In genomic region chr11:21875077-21875476, GRCm38 (mm10) we compare ENCODE assay signal across 26 mouse cellular contexts.
DNase-seq lines count a peak whose midpoint lies in the region; ATAC-seq and TF ChIP-seq lines count a peak whose summit lies in the region.
"Had no signal": no experiment of that assay in that cellular context is flagged by ENCODE, and none has a peak within 500 bp of the region (broad histone marks: within the 10 kb centered on the region; RNA-seq: fewer than 3 reads in every experiment).

No protein-coding gene starts in this region.

- H3K9me3 ChIP-seq in ES-Bruce4 (replicated peaks; ENCODE audit: control insufficient read depth, insufficient read depth, low read length, poor library complexity, severe bottlenecking) (peaks cover 4% of the 10 kb centered on the region; the same call in 1 of the 2 replicates), ES-E14 (ENCODE audit: control insufficient read depth, insufficient read depth, low read depth, low read length) (no peaks in the 10 kb centered on the region)
- H3K9me3 ChIP-seq: embryonic facial prominence, embryonic 13.5 days; embryonic facial prominence, embryonic 15.5 days; forebrain, embryonic 13.5 days; forebrain, embryonic 15.5 days; G1E had no signal

- no peaks in the 10 kb centered on the region for H3K27me3 ChIP-seq in ES-Bruce4 (ENCODE audit: control insufficient read depth, insufficient read depth, low read length, poor library complexity, severe bottlenecking)
- H3K27me3 ChIP-seq: embryonic facial prominence, embryonic 13.5 days; embryonic facial prominence, embryonic 15.5 days; forebrain, embryonic 13.5 days; forebrain, embryonic 15.5 days; Patski had no signal

- no peak for TF ChIP-seq CTCF in ES-Bruce4 (IDR thresholded peaks at IDR 0.05; ENCODE audit: low read depth, low read length)

- no peak for TF ChIP-seq POLR2A in ES-Bruce4 (IDR thresholded peaks at IDR 0.05; ENCODE audit: insufficient read depth, low read length)

- H3K4me3 ChIP-seq in ES-Bruce4 (ENCODE audit: low read depth, low read length) (no peak overlapping the region), ES-E14 (ENCODE audit: insufficient read depth in 1 of 2, low read depth in 1 of 2, low read length in 2 of 2, poor library complexity in 1 of 2, severe bottlenecking in 1 of 2) (no peak overlapping the region)
- H3K4me3 ChIP-seq: embryonic facial prominence, embryonic 13.5 days; embryonic facial prominence, embryonic 15.5 days; erythroblast, embryonic 14.5 days; forebrain, embryonic 10.5 days; forebrain, embryonic 13.5 days; forebrain, embryonic 15.5 days had no signal

- in situ Hi-C loops in ES-E14 (cut with MboI; ENCODE audit: low sequenced_read_pairs in 2 of 2, unreplicated experiment in 2 of 2), result no loop called here

- no peak for ATAC-seq in CD4-positive, CD25-positive, alpha-beta regulatory T cell, adult 4 months
- ATAC-seq: forebrain, embryonic 13.5 days; forebrain, embryonic 15.5 days; forebrain, postnatal 0 days; Patski had no signal

- H3K9ac ChIP-seq in ES-Bruce4 (ENCODE audit: low read depth, poor library complexity, severe bottlenecking) (no peak overlapping the region), ES-E14 (ENCODE audit: insufficient read depth, low read depth, low read length, poor library complexity, severe bottlenecking) (no peak overlapping the region)
- H3K9ac ChIP-seq: embryonic facial prominence, embryonic 13.5 days; embryonic facial prominence, embryonic 15.5 days; forebrain, embryonic 13.5 days; forebrain, embryonic 15.5 days; forebrain, postnatal 0 days had no signal

- DNase-seq in ES-E14 (ENCODE audit: low read depth, low spot score), result peak; percentile 4
- peak; percentile 9 for DNase-seq in WW6 (ENCODE audit: low read depth, low spot score)
- DNase-seq in kidney, postnatal 14 days, result no peak
- no peak for DNase-seq in testis, postnatal 14 days (ENCODE audit: low spot score)
- DNase-seq: adrenal gland, adult 2 months; adrenal gland, postnatal 10 days; adrenal gland, postnatal 25 days; B cell, adult 2 months; cerebellum, adult 11 months; cerebellum, adult 18-20 months; cerebellum, adult 8-10 months; cerebellum, adult 9-11 months; cerebellum, postnatal 14 days; cerebellum, postnatal 36 days; embryo, embryonic 11 days; forebrain, postnatal 0 days had no signal

- H3K36me3 ChIP-seq in ES-Bruce4 (ENCODE audit: control insufficient read depth, insufficient read depth, low read length, poor library complexity, severe bottlenecking) (no peaks in the 10 kb centered on the region), ES-E14 (ENCODE audit: control insufficient read depth, insufficient read depth, low read length, poor library complexity, severe bottlenecking) (no peaks in the 10 kb centered on the region)
- H3K36me3 ChIP-seq: embryonic facial prominence, embryonic 13.5 days; embryonic facial prominence, embryonic 15.5 days; forebrain, embryonic 10.5 days; forebrain, embryonic 15.5 days; G1E had no signal

- H3K4me1 ChIP-seq in ES-Bruce4 (ENCODE audit: control insufficient read depth, insufficient read depth, low read length) (no peaks in the 10 kb centered on the region), ES-E14 (ENCODE audit: control insufficient read depth in 2 of 2, insufficient read depth in 2 of 2, low read length in 2 of 2, poor library complexity in 1 of 2) (no peaks in the 10 kb centered on the region)
- H3K4me1 ChIP-seq: embryonic facial prominence, embryonic 13.5 days; embryonic facial prominence, embryonic 15.5 days; forebrain, embryonic 10.5 days; forebrain, embryonic 13.5 days; forebrain, embryonic 15.5 days had no signal

- peak overlapping the region; percentile 91 for H3K27ac ChIP-seq in ES-Bruce4 (ENCODE audit: insufficient read depth, low read length)
- H3K27ac ChIP-seq in ES-E14 (ENCODE audit: insufficient read depth, low read depth, low read length, poor library complexity, severe bottlenecking), result no peak overlapping the region
- H3K27ac ChIP-seq: embryonic facial prominence, embryonic 13.5 days; embryonic facial prominence, embryonic 15.5 days; forebrain, embryonic 10.5 days; forebrain, embryonic 13.5 days; forebrain, embryonic 15.5 days had no signal

- no peak for TF ChIP-seq EP300 in ES-Bruce4 (IDR thresholded peaks at IDR 0.05; ENCODE audit: insufficient read depth, low read depth, low read length)

TF ChIP-seq in ES-E14, 5 proteins besides CTCF, POLR2A, EP300 and RAD21:
- TF ChIP-seq MAFK (IDR thresholded peaks at IDR 0.05; ENCODE audit: insufficient read depth, low read depth, low read length), result no peak
- no peak for TF ChIP-seq ZC3H11A (IDR thresholded peaks at IDR 0.05; ENCODE audit: borderline replicate concordance, low read depth, low read length)
- no peak for TF ChIP-seq ZNF384 (IDR thresholded peaks at IDR 0.05; ENCODE audit: low read depth, low read length)
- TF ChIP-seq HCFC1 (IDR thresholded peaks at IDR 0.05; ENCODE audit: borderline replicate concordance, insufficient read depth, low read length), result no peak
- no peak for TF ChIP-seq CHD2 (IDR thresholded peaks at IDR 0.05; ENCODE audit: low read depth, low read length)

Comparison
In these comparisons a context has a peak if more than half of its experiments do, and no peak if none do; other contexts are left out.
1. DNase-seq: peak in ES-E14 (single experiment) and WW6 (single experiment); none in kidney, postnatal 14 days (single experiment) and testis, postnatal 14 days (single experiment).